Mouse (Mus musculus) CH12.LX (cell line): ENCODE results near the gene Agmo. TPM values are rescaled to one million over a fixed set of nuclear protein-coding genes. Genes with fewer than 3 reads are reported as not detected.

Experiments
- DNase-seq: peaks from one replicate; pipeline ENCODE4 v3.0.0-alpha.2; 2013; ENCODE audit errors: extremely low read depth
- H3K27ac ChIP-seq: 2 replicates; pipeline ENCODE4 v1.5.1; 2012; ENCODE audit warnings: low read depth, mild to moderate bottlenecking, control low read depth, moderate library complexity; ENCODE audit not compliant: insufficient read depth
- H3K27me3 ChIP-seq: replicated peaks from 2 replicates; pipeline ENCODE3; 2012; ENCODE audit warnings: inconsistent platforms
- H3K36me3 ChIP-seq, 2 experiments: replicated peaks in 1 of 2; 2 replicates each; pipeline versions ENCODE3 to v1.6.1; 2012; ENCODE audit warnings: inconsistent platforms in 1 of 2, low read length in 1 of 2, mild to moderate bottlenecking in 1 of 2, mixed read lengths in 1 of 2, moderate library complexity in 1 of 2; ENCODE audit not compliant: control insufficient read depth in 1 of 2, insufficient read depth in 1 of 2
- H3K4me1 ChIP-seq, 2 experiments: 2 replicates each; pipeline ENCODE4 v1.6.1; 2012; ENCODE audit warnings: inconsistent platforms in 1 of 2, moderate library complexity in 1 of 2; ENCODE audit not compliant: insufficient read depth in 2 of 2, control insufficient read depth in 1 of 2
- H3K4me2 ChIP-seq: 2 replicates; pipeline ENCODE4 v1.6.1; 2012; ENCODE audit warnings: low read depth, mild to moderate bottlenecking, control low read depth; ENCODE audit not compliant: poor library complexity, insufficient read depth, severe bottlenecking
- H3K4me3 ChIP-seq, 3 experiments: fragments of 150-350 bp in 1 of 3; sonication (generic) in 1 of 3; replicated peaks in 1 of 3; 2 replicates each; pipeline versions ENCODE3 to v1.5.1; 2011 to 2012; ENCODE audit warnings: low read depth in 2 of 3, low read length in 2 of 3, mild to moderate bottlenecking in 2 of 3, moderate library complexity in 2 of 3, control low read depth in 1 of 3, improper control_type of control experiment in 1 of 3, inconsistent platforms in 1 of 3, mixed read lengths in 1 of 3; ENCODE audit not compliant: poor library complexity in 1 of 3
- H3K79me2 ChIP-seq: replicated peaks from 2 replicates; pipeline ENCODE4 v1.6.1; 2012; ENCODE audit warnings: mild to moderate bottlenecking, moderate library complexity; ENCODE audit not compliant: control insufficient read depth, poor library complexity, insufficient read depth, severe bottlenecking; ENCODE audit errors: extremely low read depth
- H3K9ac ChIP-seq: 2 replicates; pipeline ENCODE4 v1.6.1; 2012; ENCODE audit warnings: low read depth, mild to moderate bottlenecking, control low read depth, moderate library complexity; ENCODE audit not compliant: insufficient read depth
- H3K9me3 ChIP-seq: replicated peaks from 2 replicates; pipeline ENCODE3; 2012; ENCODE audit warnings: low read length, inconsistent platforms, mixed read lengths
- BHLHE40 ChIP-seq: IDR thresholded peaks from 2 replicates; pipeline ENCODE4 v1.6.1; 2011; ENCODE audit warnings: mild to moderate bottlenecking, low read depth, low read length, improper control_type of control experiment
- CHD1 ChIP-seq: IDR thresholded peaks from 2 replicates; pipeline ENCODE4 v1.6.1; 2012; ENCODE audit warnings: low read depth, low read length, improper control_type of control experiment, inconsistent platforms
- CTCF ChIP-seq, 2 experiments: IDR thresholded peaks in 1 of 2; conservative IDR thresholded peaks in 1 of 2; 2 replicates each; pipeline ENCODE4 v1.5.1; 2011 to 2012; ENCODE audit warnings: low read depth in 2 of 2, low read length in 2 of 2, improper control_type of control experiment in 1 of 2, inconsistent platforms in 1 of 2, mild to moderate bottlenecking in 1 of 2, moderate library complexity in 1 of 2
- E2F4 ChIP-seq: IDR thresholded peaks from 2 replicates; pipeline ENCODE4 v1.6.1; 2011; ENCODE audit warnings: low read depth, low read length, improper control_type of control experiment; ENCODE audit not compliant: insufficient replicate concordance
- ETS1 ChIP-seq: conservative IDR thresholded peaks from 2 replicates; pipeline ENCODE4 v1.6.1; 2012; ENCODE audit warnings: low read depth, mild to moderate bottlenecking, inconsistent platforms, low read length, improper control_type of control experiment, moderate library complexity
- GABPA ChIP-seq: IDR thresholded peaks from 2 replicates; pipeline ENCODE4 v1.6.1; 2012; ENCODE audit warnings: low read depth, low read length, improper control_type of control experiment, inconsistent platforms; ENCODE audit not compliant: insufficient replicate concordance
- HCFC1 ChIP-seq: IDR thresholded peaks from 2 replicates; pipeline ENCODE4 v1.6.1; 2012; ENCODE audit warnings: low read depth, mild to moderate bottlenecking, inconsistent platforms, low read length, improper control_type of control experiment
- IRF4 ChIP-seq: IDR thresholded peaks from 2 replicates; pipeline ENCODE4 v1.6.1; 2014; ENCODE audit warnings: low read depth, mild to moderate bottlenecking, inconsistent platforms, low read length, improper control_type of control experiment
- KAT2A ChIP-seq: IDR thresholded peaks from 2 replicates; pipeline ENCODE4 v1.6.1; 2012; ENCODE audit warnings: low read length, improper control_type of control experiment, inconsistent platforms; ENCODE audit not compliant: insufficient replicate concordance
- MAFK ChIP-seq: IDR thresholded peaks from 2 replicates; pipeline ENCODE4 v1.6.1; 2011; ENCODE audit warnings: low read length, improper control_type of control experiment; ENCODE audit not compliant: insufficient replicate concordance
- MAZ ChIP-seq: IDR thresholded peaks from 2 replicates; pipeline ENCODE4 v1.6.1; 2012; ENCODE audit warnings: low read depth, mild to moderate bottlenecking, inconsistent platforms, low read length, improper control_type of control experiment, moderate library complexity
- MEF2A ChIP-seq: IDR thresholded peaks from 2 replicates; pipeline ENCODE4 v1.6.1; 2014; ENCODE audit warnings: low read depth, mild to moderate bottlenecking, inconsistent platforms, low read length, improper control_type of control experiment, borderline replicate concordance
- MXI1 ChIP-seq: IDR thresholded peaks from 2 replicates; pipeline ENCODE4 v1.6.1; 2011; ENCODE audit warnings: mild to moderate bottlenecking, low read depth, low read length, improper control_type of control experiment
- MYC ChIP-seq: IDR thresholded peaks from 2 replicates; pipeline ENCODE4 v1.6.1; 2011; ENCODE audit warnings: low read depth, mild to moderate bottlenecking, improper control_type of control experiment, low read length
- NELFE ChIP-seq: IDR thresholded peaks from 2 replicates; pipeline ENCODE4 v1.6.1; 2011; ENCODE audit warnings: low read depth, low read length, improper control_type of control experiment
- NRF1 ChIP-seq: IDR thresholded peaks from 2 replicates; pipeline ENCODE4 v1.6.1; 2014; ENCODE audit warnings: low read depth, mild to moderate bottlenecking, inconsistent platforms, low read length, improper control_type of control experiment, moderate library complexity
- POLR2A ChIP-seq: IDR thresholded peaks from 2 replicates; pipeline ENCODE4 v1.6.1; 2011; ENCODE audit warnings: low read depth, mild to moderate bottlenecking, improper control_type of control experiment, low read length
- RCOR1 ChIP-seq: conservative IDR thresholded peaks from 2 replicates; pipeline ENCODE4 v1.6.1; 2012; ENCODE audit warnings: low read depth, mild to moderate bottlenecking, inconsistent platforms, low read length, improper control_type of control experiment
- SMC3 ChIP-seq: IDR thresholded peaks from 2 replicates; pipeline ENCODE4 v1.6.1; 2011; ENCODE audit warnings: low read depth, low read length, improper control_type of control experiment
- TBP ChIP-seq: conservative IDR thresholded peaks from 2 replicates; pipeline ENCODE4 v1.6.1; 2011; ENCODE audit warnings: low read depth, low read length, improper control_type of control experiment
- UBTF ChIP-seq: IDR thresholded peaks from 2 replicates; pipeline ENCODE4 v1.6.1; 2012; ENCODE audit warnings: low read depth, mild to moderate bottlenecking, inconsistent platforms, low read length, improper control_type of control experiment, moderate library complexity
- USF1 ChIP-seq: IDR thresholded peaks from 2 replicates; pipeline ENCODE4 v1.6.1; 2014; ENCODE audit warnings: low read depth, mild to moderate bottlenecking, inconsistent platforms, low read length, improper control_type of control experiment
- USF2 ChIP-seq: conservative IDR thresholded peaks from 2 replicates; pipeline ENCODE4 v1.6.1; 2011; ENCODE audit warnings: low read depth, low read length, improper control_type of control experiment
- ZC3H11A ChIP-seq: IDR thresholded peaks from 2 replicates; pipeline ENCODE4 v1.6.1; 2012; ENCODE audit warnings: low read depth, mild to moderate bottlenecking, inconsistent platforms, low read length, improper control_type of control experiment
- ZKSCAN1 ChIP-seq: IDR thresholded peaks from 2 replicates; pipeline ENCODE4 v1.6.1; 2012; ENCODE audit warnings: low read depth, inconsistent platforms, low read length, improper control_type of control experiment, borderline replicate concordance
- ZNF384 ChIP-seq: IDR thresholded peaks from 2 replicates; pipeline ENCODE4 v1.6.1; 2012; ENCODE audit warnings: low read depth, low read length, improper control_type of control experiment, inconsistent platforms
- dilution Hi-C: fragments of 300-500 bp; cut with MboI; formaldehyde crosslinking; loops from 2 replicates; pipeline ENCODE4 v1.14.3; 2020; ENCODE audit warnings: low sequenced_read_pairs; ENCODE audit not compliant: extremely low pct_unique_long_range_greater_than_20kb, extremely low pct_ligation_motif_present
- in situ Hi-C: fragments of 300-500 bp; cut with MboI; formaldehyde crosslinking; loops from 3 replicates; pipeline ENCODE4 v1.14.3; 2019; ENCODE audit warnings: low sequenced_read_pairs, low pct_ligation_motif_present, low pct_unique_long_range_greater_than_20kb, mixed read lengths
- polyA plus RNA-seq: library from polyadenylated mRNA; unstranded; fragments of >175 nt; gene quantifications from 2 replicates; pipeline ENCODE4 v1.2.1, GENCODE M21; 2012; ENCODE audit warnings: low read depth; ENCODE audit not compliant: insufficient read length
- total RNA-seq, 2 experiments: library from RNA; depleted of rRNA; stranded (reverse); fragments of 300-350 nt in 1 of 2; fragments of >200 nt in 1 of 2; gene quantifications; 2 replicates each; pipeline ENCODE4 v1.2.3; 2012 to 2014

The Agmo gene
- total and polyA plus RNA-seq, 3 experiments: 0.21 to 0.89 (median 0.61) TPM

GRCm38 (mm10) chr12:37558284-37558683 lies 316.8 kb downstream of the Agmo start:
- TF ChIP-seq SMC3 (no peak), POLR2A (no peak), USF2 (no peak), BHLHE40 (no peak), HCFC1 (no peak), CHD1 (no peak), TBP (no peak), E2F4 (no peak), MEF2A (no peak), USF1 (no peak), KAT2A (no peak), ZC3H11A (no peak)
- TF ChIP-seq, all 38 proteins: peak for 0
- dilution Hi-C loops: no loop called here
- in situ Hi-C loops: no loop called here
- no peak overlapping the region for H3K4me2 ChIP-seq
- H3K9ac ChIP-seq: no peak overlapping the region
- no peaks in the 10 kb centered on the region for H3K4me1 ChIP-seq
- H3K36me3 ChIP-seq: no peaks in the 10 kb centered on the region
- H3K9me3 ChIP-seq: no peaks in the 10 kb centered on the region
- no peaks in the 10 kb centered on the region for H3K27me3 ChIP-seq
- H3K27ac ChIP-seq: no peak overlapping the region
- no peak overlapping the region for H3K4me3 ChIP-seq
- no peaks in the 10 kb centered on the region for H3K79me2 ChIP-seq
- no peak for DNase-seq

- Histone ChIP-seq H3K27ac (no peak overlapping the region), H3K79me2 (no peaks in the 10 kb centered on the region), H3K36me3 (no peaks in the 10 kb centered on the region), H3K9me3 (no peaks in the 10 kb centered on the region), H3K4me2 (no peak overlapping the region), H3K4me1 (no peaks in the 10 kb centered on the region), H3K9ac (no peak overlapping the region)
- in situ Hi-C loops (no loop called here), dilution Hi-C loops (no loop called here)
- TF ChIP-seq MYC (no peak), UBTF (no peak)
- TF ChIP-seq, all 38 proteins: peak for 0
- Histone ChIP-seq H3K4me3 (no peak overlapping the region), H3K27me3 (no peaks in the 10 kb centered on the region)
- DNase-seq: no peak
These were observed 324.6 kb downstream of the Agmo start for GRCm38 (mm10) chr12:37565882-37566596.

GRCm38 (mm10) chr12:37571922-37572321 lies 330.5 kb downstream of the Agmo start:
- no peak for DNase-seq
- Histone ChIP-seq H3K4me2 (no peak overlapping the region), H3K79me2 (no peaks in the 10 kb centered on the region), H3K9me3 (no peaks in the 10 kb centered on the region), H3K9ac (no peak overlapping the region), H3K36me3 (no peaks in the 10 kb centered on the region), H3K27ac (no peak overlapping the region), H3K27me3 (no peaks in the 10 kb centered on the region), H3K4me1 (no peaks in the 10 kb centered on the region), H3K4me3 (no peak overlapping the region)
- dilution Hi-C loops (no loop called here), in situ Hi-C loops (no loop called here)
- TF ChIP-seq CTCF (conservative IDR thresholded peaks at IDR 0.05 in 1 of 2, IDR thresholded peaks at IDR 0.05 in 1 of 2; ENCODE audit: low read depth in 2 of 2, low read length in 2 of 2): no peak
- no peak for TF ChIP-seq RCOR1
- TF ChIP-seq ZKSCAN1: no peak
- no peak for TF ChIP-seq MAFK
- no peak for TF ChIP-seq ETS1
- no peak for TF ChIP-seq SMC3
- TF ChIP-seq ZNF384: no peak
- TF ChIP-seq ZC3H11A: no peak
- TF ChIP-seq MXI1: no peak
- no peak for TF ChIP-seq USF2
- no peak for TF ChIP-seq NRF1
- TF ChIP-seq NELFE: no peak
- TF ChIP-seq IRF4: no peak
- TF ChIP-seq USF1: no peak
- TF ChIP-seq GABPA: no peak
- no peak for TF ChIP-seq MAZ
